ENCODE assay signal across 32 mouse cellular contexts in genomic region chr13:92848002-92848401, GRCm38 (mm10). TPM values are rescaled to one million over a fixed set of nuclear protein-coding genes. Genes with fewer than 3 reads are reported as not detected.
DNase-seq lines count a peak whose midpoint lies in the region; ATAC-seq lines count a peak whose summit lies in the region.
"Had no signal": no experiment of that assay in that cellular context is flagged by ENCODE, and none has a peak within 500 bp of the region (broad histone marks: within the 10 kb centered on the region; RNA-seq: fewer than 3 reads in every experiment).

No protein-coding gene starts in this region.

- peaks cover 12% of the 10 kb centered on the region for H3K36me3 ChIP-seq in heart, embryonic 11.5 days (ENCODE audit: control insufficient read depth, insufficient read depth, low read length)
- H3K36me3 ChIP-seq in liver, embryonic 13.5 days, result peaks cover 40% of the 10 kb centered on the region

- intact Hi-C loops in heart, postnatal 36 days (cut with DNase I), result loop anchor here (5.0 kb wide), 1 partner anchor 394 kb away; no protein-coding TSS in a partner anchor
- intact Hi-C loops in gastrocnemius, postnatal 36 days (cut with DNase I), result no loop called here

- peak; percentile 37; the same call in 1 of the 2 replicates for ATAC-seq in heart, embryonic 11.5 days (replicated peaks; ENCODE audit: insufficient number of reproducible peaks, low FRiP score, low TSS enrichment)
- peak; percentile 84 for ATAC-seq in liver, embryonic 13.5 days (ENCODE audit: low read depth)
- ATAC-seq in megakaryocyte progenitor cell, adult 5-6 weeks (replicated peaks; ENCODE audit: poor library complexity), result peak; percentile 32
- ATAC-seq: forebrain, embryonic 15.5 days; inflammation-experienced regulatory T-cells, adult 6 months had no signal

- no peaks in the 10 kb centered on the region for H3K4me1 ChIP-seq in heart, embryonic 11.5 days (ENCODE audit: control insufficient read depth, insufficient read depth, low read length)
- peaks cover 32% of the 10 kb centered on the region for H3K4me1 ChIP-seq in liver, embryonic 13.5 days (replicated peaks)
- H3K4me1 ChIP-seq: lung, embryonic 15.5 days had no signal

- H3K27me3 ChIP-seq in heart, embryonic 11.5 days (ENCODE audit: control insufficient read depth, insufficient read depth, low read length), result no peaks in the 10 kb centered on the region
- no peaks in the 10 kb centered on the region for H3K27me3 ChIP-seq in liver, embryonic 13.5 days
- H3K27me3 ChIP-seq: embryonic facial prominence, embryonic 13.5 days; forebrain, embryonic 15.5 days; hindbrain, embryonic 15.5 days; limb, embryonic 15.5 days; lung, embryonic 15.5 days; megakaryocyte, embryonic 14.5 days had no signal

- DNase-seq in heart, postnatal 36 days, result no peak
- peak; percentile 8 for DNase-seq in MEL-GATA-1-ER (ENCODE audit: extremely low read depth, low read depth)
- DNase-seq in liver, embryonic 13.5 days, result peak; percentile 54
- DNase-seq in gastrocnemius, postnatal 36 days, result no peak
- no peak for DNase-seq in right cerebral cortex, postnatal 14 days
- DNase-seq: adrenal gland, postnatal 25 days; cerebellum, adult 18-20 months; cerebellum, postnatal 10 days; gastrocnemius, adult 2 months; heart, adult 2 months; kidney, adult 2 months; kidney, postnatal 36 days; layer of hippocampus, postnatal 36 days; lung, postnatal 36 days; midbrain, embryonic 14.5 days; right cerebral cortex, postnatal 25 days; spleen, adult 18-20 months; thymus, postnatal 4 days had no signal

- H3K9ac ChIP-seq in heart, embryonic 11.5 days (ENCODE audit: low read depth, low read length), result no peak overlapping the region
- no peak overlapping the region for H3K9ac ChIP-seq in liver, embryonic 13.5 days
- H3K9ac ChIP-seq: embryonic facial prominence, embryonic 13.5 days; forebrain, embryonic 15.5 days; hindbrain, embryonic 15.5 days; limb, embryonic 15.5 days; lung, embryonic 15.5 days had no signal

- H3K4me2 ChIP-seq in heart, embryonic 11.5 days, result no peak overlapping the region
- H3K4me2 ChIP-seq in liver, embryonic 13.5 days, result peak overlapping the region; percentile 5; the same call in 1 of the 2 replicates
- H3K4me2 ChIP-seq: embryonic facial prominence, embryonic 13.5 days; forebrain, embryonic 15.5 days; hindbrain, embryonic 15.5 days; limb, embryonic 15.5 days; lung, embryonic 15.5 days had no signal

- whole genome bisulfite sequencing in heart, embryonic 11.5 days (ENCODE audit: insufficient replicate concordance), result 56% methylated on average over 5 of the region's 5 CpGs
- 15% methylated on average over 5 of the region's 5 CpGs for WGBS in liver, embryonic 13.5 days (ENCODE audit: insufficient replicate concordance)

- no peaks in the 10 kb centered on the region for H3K9me3 ChIP-seq in heart, embryonic 11.5 days (replicated peaks; ENCODE audit: control insufficient read depth, low read length)
- H3K9me3 ChIP-seq in liver, embryonic 13.5 days (replicated peaks), result no peaks in the 10 kb centered on the region
- H3K9me3 ChIP-seq: embryonic facial prominence, embryonic 13.5 days; forebrain, embryonic 10.5 days; forebrain, embryonic 15.5 days; hindbrain, embryonic 15.5 days; limb, embryonic 10.5 days; limb, embryonic 15.5 days; lung, embryonic 15.5 days; megakaryocyte, embryonic 14.5 days had no signal

- no peak overlapping the region for H3K4me3 ChIP-seq in heart, embryonic 11.5 days (ENCODE audit: low read depth, low read length)
- H3K4me3 ChIP-seq in liver, embryonic 13.5 days (replicated peaks), result no peak overlapping the region
- H3K4me3 ChIP-seq: embryonic facial prominence, embryonic 13.5 days; forebrain, embryonic 10.5 days; forebrain, embryonic 15.5 days; gastrocnemius, adult 2 months; heart, adult 2 months; hindbrain, embryonic 15.5 days; limb, embryonic 10.5 days; limb, embryonic 15.5 days; lung, embryonic 15.5 days; megakaryocyte, embryonic 14.5 days had no signal

- H3K27ac ChIP-seq in heart, embryonic 11.5 days (ENCODE audit: low read depth, low read length), result no peak overlapping the region
- peak overlapping the region; percentile 52 for H3K27ac ChIP-seq in liver, embryonic 13.5 days
- H3K27ac ChIP-seq: embryonic facial prominence, embryonic 13.5 days; forebrain, embryonic 10.5 days; forebrain, embryonic 15.5 days; gastrocnemius, adult 2 months; heart, adult 2 months; hindbrain, embryonic 15.5 days; limb, embryonic 10.5 days; limb, embryonic 15.5 days; lung, embryonic 15.5 days had no signal

RNA-seq across cellular contexts. Expression of gene Mtx3, which starts 3.4 kb away (rescaled TPM):
- polyA plus RNA-seq in heart, embryonic 11.5 days (2014; fragmentation: Nextera tagmentation; extraction: Ambion mirVana), result 4.4 and 5.5 TPM in 2 replicates
- 1 to 10 TPM; 4.4 to 5.9 TPM for total RNA-seq in heart, postnatal 36 days (2021)
- 0.83 and 0.85 TPM in 2 replicates for polyA plus RNA-seq in liver, embryonic 13.5 days (2015; fragmentation: Nextera tagmentation; extraction: Ambion mirVana)
- total RNA-seq in megakaryocyte progenitor cell, adult 5-6 weeks (2015), result 6.5 and 10.8 TPM in 2 replicates
- total RNA-seq in megakaryocyte progenitor cell, adult 5-6 weeks (2017), result 7.1 and 9.6 TPM in 2 replicates
- 1 to 10 TPM; 4.1 to 5.4 TPM for total RNA-seq in gastrocnemius, postnatal 36 days (2021)

RNA-seq across cellular contexts. Expression of gene Thbs4, which starts 53.4 kb away (rescaled TPM):
- polyA plus RNA-seq in heart, embryonic 11.5 days (2014; fragmentation: Nextera tagmentation; extraction: Ambion mirVana), result 39.4 and 52.7 TPM in 2 replicates
- 1 to 10 TPM; 3.4 to 3.6 TPM for total RNA-seq in heart, postnatal 36 days (2021)
- polyA plus RNA-seq in liver, embryonic 13.5 days (2015; fragmentation: Nextera tagmentation; extraction: Ambion mirVana), result 0.23 and 0.30 TPM in 2 replicates
- not detected in 2 replicates for total RNA-seq in megakaryocyte progenitor cell, adult 5-6 weeks (2015)
- total RNA-seq in megakaryocyte progenitor cell, adult 5-6 weeks (2017), result 0.30 TPM in 1 of 2 replicates, not detected in the other
- total RNA-seq in gastrocnemius, postnatal 36 days (2021), result 100 to 1,000 TPM in 1 of 2 experiments, 10 to 100 TPM in 1; 87.5 to 122 TPM
- total RNA-seq: common myeloid progenitor, adult 5-6 weeks; hematopoietic stem cell, adult 5-6 weeks; monocyte, adult 5-6 weeks had no signal
- polyA plus RNA-seq: inflammation-experienced regulatory T-cells, adult 6 months had no signal

Comparison
In these comparisons a context has a peak if more than half of its experiments do, and no peak if none do; other contexts are left out.
1. ATAC-seq: peak in every context shown above with its lines; median percentile 84 in liver, embryonic 13.5 days; 37 in heart, embryonic 11.5 days; 32 in megakaryocyte progenitor cell, adult 5-6 weeks.
2. DNase-seq: peak in MEL-GATA-1-ER (single experiment) and liver, embryonic 13.5 days (single experiment); none in heart, postnatal 36 days (0 of 2), gastrocnemius, postnatal 36 days (0 of 2) and right cerebral cortex, postnatal 14 days (single experiment).
3. RNA of gene Thbs4, which starts 53.4 kb away (total RNA-seq): 87.5 to 122 TPM in gastrocnemius, postnatal 36 days; 3.4 to 3.6 TPM in heart, postnatal 36 days and 0.30 TPM in megakaryocyte progenitor cell, adult 5-6 weeks; every median in the first group is over 10 times any median in the second.